In the genomic region with DNA sequence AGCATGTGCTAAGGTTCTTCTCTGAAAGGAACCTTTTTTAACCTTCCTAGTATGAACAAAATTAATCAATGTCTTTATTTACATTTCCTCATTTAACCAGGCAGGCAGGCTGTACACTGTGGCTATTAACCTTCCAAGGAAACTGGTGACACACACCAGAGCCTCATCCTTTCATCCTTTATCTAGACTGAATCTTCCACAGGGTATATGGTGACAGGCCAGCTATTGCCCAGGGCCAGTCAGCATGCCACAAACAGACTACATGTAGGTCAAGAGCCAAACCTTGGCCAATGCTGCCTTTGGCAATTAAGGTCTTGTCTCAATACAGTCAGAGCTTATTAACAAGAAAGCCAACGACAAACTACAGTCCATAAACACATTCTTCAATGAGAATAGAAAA, we compare ENCODE assay signal across 17 mouse cellular contexts. TPM values are rescaled to one million over a fixed set of nuclear protein-coding genes. Genes with fewer than 3 reads are reported as not detected.
"Had no signal": no experiment of that assay in that cellular context is flagged by ENCODE, and none has a peak within 500 bp of the region (broad histone marks: within the 10 kb centered on the region; RNA-seq: fewer than 3 reads in every experiment).

No protein-coding gene starts in this region.

- H3K9ac ChIP-seq: limb, embryonic 13.5 days; liver, embryonic 14.5 days; lung, embryonic 15.5 days; midbrain, embryonic 15.5 days; neural tube, embryonic 12.5 days had no signal

- H3K4me3 ChIP-seq: limb, embryonic 13.5 days; lung, embryonic 15.5 days; megakaryocyte, embryonic 14.5 days; midbrain, embryonic 15.5 days; neural tube, embryonic 12.5 days had no signal

- H3K4me1 ChIP-seq: limb, embryonic 13.5 days; lung, embryonic 15.5 days; megakaryocyte, embryonic 14.5 days; midbrain, embryonic 15.5 days; neural tube, embryonic 12.5 days had no signal

- H3K27ac ChIP-seq: kidney, postnatal 0 days; limb, embryonic 13.5 days; liver, embryonic 14.5 days; lung, embryonic 15.5 days; macrophage; midbrain, embryonic 15.5 days; neural tube, embryonic 12.5 days had no signal

- DNase-seq: kidney, adult 8-10 months; kidney, postnatal 36 days; left cerebral cortex, postnatal 4 days; lung, postnatal 14 days; right cerebral cortex, postnatal 14 days; thymus, postnatal 4 days had no signal

- H3K27me3 ChIP-seq: limb, embryonic 13.5 days; lung, embryonic 15.5 days; megakaryocyte, embryonic 14.5 days; midbrain, embryonic 15.5 days; neural tube, embryonic 12.5 days had no signal

RNA-seq across cellular contexts. Expression of gene Cdk15, which starts 55.1 kb away (rescaled TPM):
- total RNA-seq: monocyte, adult 5-6 weeks; neutrophil, adult 5-6 weeks had no signal
- polyA plus RNA-seq: intestine, postnatal 0 days; liver, embryonic 14.5 days; lung, embryonic 15.5 days had no signal
